Mouse (Mus musculus): ENCODE measurements at regions not wholly inside any gene's neighbourhood (a gene's known extent, or its start where the extent isn't known, plus 50 kb on each side); places are given as distances from the start of the nearest gene placed in this dataset.

DNA sequence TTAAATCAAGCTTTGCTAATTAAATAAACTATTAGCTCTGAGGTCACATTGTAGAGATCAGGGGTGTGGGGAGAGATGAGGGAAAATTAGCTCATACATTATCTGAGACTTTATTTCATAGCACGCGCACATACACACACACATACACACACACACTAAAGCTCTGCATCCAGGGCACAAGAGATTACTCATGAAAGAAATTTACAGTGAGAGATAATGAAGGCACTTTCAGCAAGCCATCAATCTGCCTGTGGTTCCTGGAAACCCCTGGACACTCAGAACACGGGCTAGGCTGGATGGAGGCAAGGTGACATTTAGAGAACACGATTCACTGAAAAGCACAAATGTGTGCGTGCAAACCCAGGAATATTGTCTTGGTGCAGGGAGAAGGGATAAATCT lies 60.2 kb downstream of the Scg2 start:
- Histone ChIP-seq H3K27me3 (replicated peaks) (no peaks in the 10 kb centered on the region), H3K27ac (no peak overlapping the region), H3K9me3 (no peaks in the 10 kb centered on the region), H3K9ac (no peak overlapping the region), H3K36me3 (no peaks in the 10 kb centered on the region), H3K4me3 (no peak overlapping the region), H3K4me1 (no peaks in the 10 kb centered on the region), H3K4me2 (replicated peaks) (no peak overlapping the region)
- peak; percentile 61 for ATAC-seq (ENCODE audit: low FRiP score, low read depth)
- WGBS: 70% methylated on average over 5 of the region's 5 CpGs

- Histone ChIP-seq H3K4me3 (no peak overlapping the region), H3K4me1 (no peaks in the 10 kb centered on the region), H3K9ac (no peak overlapping the region), H3K9me3 (no peaks in the 10 kb centered on the region), H3K36me3 (no peaks in the 10 kb centered on the region), H3K27me3 (replicated peaks) (no peaks in the 10 kb centered on the region), H3K4me2 (replicated peaks) (no peak overlapping the region), H3K27ac (no peak overlapping the region)
- ATAC-seq (ENCODE audit: low FRiP score, low read depth): no peak
- 59% methylated on average over 3 of the region's 3 CpGs for WGBS
These were observed 65.1 kb downstream of the Scg2 start for GRCm38 (mm10) chr1:79374811-79375210.

DNA sequence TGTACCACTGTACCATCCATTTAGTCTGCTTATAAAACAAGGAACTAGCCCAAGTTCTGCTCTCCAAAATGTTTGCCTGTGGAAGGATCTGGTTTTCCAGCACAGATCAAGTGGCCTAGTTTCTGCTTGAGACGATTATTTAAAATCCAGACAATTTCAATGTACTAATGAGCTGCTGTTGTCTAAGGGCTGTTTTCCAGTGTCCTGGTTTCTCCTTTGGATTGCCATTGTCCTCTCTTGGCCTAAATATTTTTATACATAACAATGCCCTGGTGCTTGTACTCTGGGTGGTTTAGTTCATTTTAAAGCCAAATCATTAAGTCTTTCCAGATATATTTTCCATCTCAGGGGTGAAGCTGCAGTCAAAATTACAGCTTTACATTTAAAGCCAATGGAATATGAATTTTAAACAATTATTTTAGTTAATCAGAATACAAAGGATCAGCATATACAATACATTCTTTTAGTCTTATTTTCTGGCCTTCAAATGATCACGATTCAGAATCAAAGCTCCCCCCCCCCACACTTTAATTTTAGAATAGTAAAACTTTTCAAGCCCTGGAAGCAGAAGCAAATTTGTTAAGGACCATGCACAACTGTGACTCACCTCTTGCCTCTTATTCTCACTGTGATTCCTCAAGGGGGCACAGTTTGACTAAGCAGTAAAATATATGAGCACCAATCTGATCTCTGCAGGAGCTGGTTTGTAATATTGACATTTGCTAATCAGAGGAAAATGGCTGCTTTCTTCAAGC lies 82.5 kb downstream of the Scg2 start:
- Histone ChIP-seq H3K4me2 (replicated peaks) (no peak overlapping the region), H3K4me3 (no peak overlapping the region), H3K36me3 (no peaks in the 10 kb centered on the region), H3K9ac (no peak overlapping the region), H3K27me3 (replicated peaks) (no peaks in the 10 kb centered on the region), H3K9me3 (no peaks in the 10 kb centered on the region), H3K27ac (no peak overlapping the region), H3K4me1 (no peaks in the 10 kb centered on the region)
- ATAC-seq (ENCODE audit: low FRiP score, low read depth): no peak
- WGBS: 95% methylated on average over 2 of the region's 2 CpGs

DNA sequence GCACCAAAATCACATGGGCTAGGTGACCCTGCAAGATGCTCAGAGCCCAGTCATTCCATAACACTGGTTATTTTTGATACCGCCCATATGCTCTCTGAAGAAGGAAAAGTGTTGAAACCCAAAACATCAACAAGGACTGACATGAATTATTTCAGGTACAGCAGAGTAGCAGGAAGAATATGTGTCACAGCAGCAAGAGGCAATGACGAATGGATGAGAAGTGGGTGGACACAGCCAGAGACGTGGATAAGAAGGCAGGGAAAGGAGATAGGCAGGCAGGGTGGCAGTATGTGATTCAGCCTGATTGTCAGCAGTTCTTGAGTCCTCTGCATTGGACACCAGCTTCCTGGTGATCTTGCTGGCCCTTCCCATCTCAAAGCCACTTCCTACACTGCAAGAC lies 93.4 kb downstream of the Scg2 start:
- H3K27ac ChIP-seq: no peak overlapping the region
- H3K9me3 ChIP-seq: no peaks in the 10 kb centered on the region
- 76% methylated on average over 3 of the region's 3 CpGs for WGBS
- no peak for ATAC-seq (ENCODE audit: low FRiP score, low read depth)
- no peaks in the 10 kb centered on the region for H3K36me3 ChIP-seq
- H3K27me3 ChIP-seq (replicated peaks): no peaks in the 10 kb centered on the region
- no peaks in the 10 kb centered on the region for H3K4me1 ChIP-seq
- H3K4me3 ChIP-seq: no peak overlapping the region
- H3K9ac ChIP-seq: no peak overlapping the region
- no peak overlapping the region for H3K4me2 ChIP-seq (replicated peaks)

GRCm38 (mm10) chr1:79335480-79336114 lies 104.3 kb downstream of the Scg2 start:
- no peak overlapping the region for H3K27ac ChIP-seq
- WGBS: 87% methylated on average over 7 of the region's 7 CpGs
- H3K4me2 ChIP-seq (replicated peaks): no peak overlapping the region
- no peaks in the 10 kb centered on the region for H3K27me3 ChIP-seq (replicated peaks)
- H3K4me1 ChIP-seq: no peaks in the 10 kb centered on the region
- no peaks in the 10 kb centered on the region for H3K9me3 ChIP-seq
- H3K4me3 ChIP-seq: no peak overlapping the region
- no peak overlapping the region for H3K9ac ChIP-seq
- no peak for ATAC-seq (ENCODE audit: low FRiP score, low read depth)
- H3K36me3 ChIP-seq: no peaks in the 10 kb centered on the region

DNA sequence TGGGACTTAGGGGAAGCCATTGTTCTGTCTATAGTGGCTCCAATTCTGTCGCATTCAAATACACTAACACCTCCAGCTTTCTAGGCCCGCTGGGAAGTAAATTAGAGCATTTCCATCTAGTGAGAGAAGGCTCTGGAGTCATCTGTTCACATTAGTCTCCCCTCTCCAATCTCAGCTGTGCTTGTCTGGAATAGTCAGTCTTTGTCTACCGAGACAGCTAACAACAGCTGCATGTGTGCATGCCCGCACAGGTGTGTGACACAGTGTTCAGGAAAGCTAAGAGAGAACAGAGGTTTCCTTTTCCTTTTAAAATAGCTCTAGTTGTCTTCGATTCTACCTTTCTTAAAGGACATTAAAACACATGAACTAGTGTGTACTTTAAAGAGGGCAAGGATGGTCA lies 122.7 kb downstream of the Scg2 start:
- WGBS: 76% methylated on average over 5 of the region's 5 CpGs

DNA sequence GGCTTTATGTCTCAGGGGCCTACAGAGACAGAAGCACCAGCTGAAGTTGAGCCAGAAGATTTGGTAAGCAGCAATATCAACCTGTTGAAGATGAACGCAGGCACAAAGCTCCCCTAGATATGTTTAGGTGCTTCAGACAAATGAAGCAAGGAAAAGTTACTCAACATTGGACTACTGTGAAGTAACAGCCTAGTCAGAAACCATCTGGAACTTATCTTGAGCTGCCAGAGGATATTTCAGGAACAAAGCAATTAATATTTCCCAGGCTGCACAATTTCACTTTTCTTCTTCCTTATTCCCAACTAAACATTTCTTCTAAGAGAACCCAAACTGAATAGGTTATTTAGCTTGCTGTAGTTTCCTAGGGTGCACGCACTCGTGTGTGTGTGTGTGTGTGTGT lies 125.1 kb downstream of the Scg2 start:
- WGBS: 85% methylated on average over 3 of the region's 3 CpGs

More for the DNA sequence above, 122.7 kb downstream of the Scg2 start:
- Histone ChIP-seq H3K4me2 (replicated peaks) (no peak overlapping the region), H3K9ac (no peak overlapping the region), H3K36me3 (no peaks in the 10 kb centered on the region), H3K4me1 (no peaks in the 10 kb centered on the region), H3K4me3 (no peak overlapping the region), H3K27ac (no peak overlapping the region), H3K27me3 (replicated peaks) (no peaks in the 10 kb centered on the region), H3K9me3 (no peaks in the 10 kb centered on the region)
- no peak for ATAC-seq (ENCODE audit: low FRiP score, low read depth)

GRCm38 (mm10) chr1:79312153-79312552 lies 127.8 kb downstream of the Scg2 start:
- Histone ChIP-seq H3K9me3 (no peaks in the 10 kb centered on the region), H3K27me3 (replicated peaks) (no peaks in the 10 kb centered on the region), H3K27ac (no peak overlapping the region), H3K4me1 (no peaks in the 10 kb centered on the region), H3K9ac (no peak overlapping the region), H3K36me3 (no peaks in the 10 kb centered on the region), H3K4me2 (replicated peaks) (no peak overlapping the region), H3K4me3 (no peak overlapping the region)
- no peak for ATAC-seq (ENCODE audit: low FRiP score, low read depth)
- 91% methylated on average over 5 of the region's 5 CpGs for WGBS

More for the DNA sequence above, 125.1 kb downstream of the Scg2 start:
- no peak overlapping the region for H3K9ac ChIP-seq
- H3K4me2 ChIP-seq (replicated peaks): no peak overlapping the region
- no peaks in the 10 kb centered on the region for H3K36me3 ChIP-seq
- H3K27me3 ChIP-seq (replicated peaks): no peaks in the 10 kb centered on the region
- no peaks in the 10 kb centered on the region for H3K4me1 ChIP-seq
- ATAC-seq (ENCODE audit: low FRiP score, low read depth): no peak
- H3K27ac ChIP-seq: no peak overlapping the region
- no peaks in the 10 kb centered on the region for H3K9me3 ChIP-seq
- no peak overlapping the region for H3K4me3 ChIP-seq

DNA sequence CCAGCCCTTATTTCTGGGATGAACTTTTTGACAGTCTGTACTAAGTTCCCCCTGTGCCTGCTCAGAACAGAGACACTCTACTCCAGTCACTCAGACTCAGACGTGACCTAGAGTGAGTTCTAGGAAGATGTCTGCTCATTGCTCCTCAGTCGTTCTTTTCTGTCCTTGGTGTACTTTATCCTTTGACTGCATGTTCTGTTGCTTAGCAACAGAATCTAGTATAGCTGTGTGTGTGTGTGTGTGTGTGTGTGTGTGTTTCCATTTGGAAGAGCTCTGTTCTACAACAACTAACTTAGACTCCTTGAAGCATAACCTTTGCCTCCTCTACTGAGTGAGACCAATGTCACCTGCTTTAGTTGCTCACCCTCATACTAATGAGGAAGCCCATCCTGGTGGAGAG lies 136.3 kb downstream of the Scg2 start:
- ATAC-seq (ENCODE audit: low FRiP score, low read depth): no peak
- 66% methylated on average over 2 of the region's 2 CpGs for whole genome bisulfite sequencing
- Histone ChIP-seq H3K4me3 (no peak overlapping the region), H3K4me2 (replicated peaks) (no peak overlapping the region), H3K4me1 (no peaks in the 10 kb centered on the region), H3K9ac (no peak overlapping the region), H3K9me3 (no peaks in the 10 kb centered on the region), H3K27ac (no peak overlapping the region), H3K36me3 (no peaks in the 10 kb centered on the region), H3K27me3 (replicated peaks) (no peaks in the 10 kb centered on the region)

GRCm38 (mm10) chr1:79299639-79300038 lies 140.3 kb downstream of the Scg2 start:
- no peaks in the 10 kb centered on the region for H3K9me3 ChIP-seq
- H3K27ac ChIP-seq: no peak overlapping the region
- H3K4me3 ChIP-seq: no peak overlapping the region
- no peaks in the 10 kb centered on the region for H3K4me1 ChIP-seq
- WGBS: 31% methylated on average over 2 of the region's 2 CpGs
- no peak for ATAC-seq (ENCODE audit: low FRiP score, low read depth)
- H3K27me3 ChIP-seq (replicated peaks): no peaks in the 10 kb centered on the region
- no peak overlapping the region for H3K9ac ChIP-seq
- no peaks in the 10 kb centered on the region for H3K36me3 ChIP-seq
- no peak overlapping the region for H3K4me2 ChIP-seq (replicated peaks)

DNA sequence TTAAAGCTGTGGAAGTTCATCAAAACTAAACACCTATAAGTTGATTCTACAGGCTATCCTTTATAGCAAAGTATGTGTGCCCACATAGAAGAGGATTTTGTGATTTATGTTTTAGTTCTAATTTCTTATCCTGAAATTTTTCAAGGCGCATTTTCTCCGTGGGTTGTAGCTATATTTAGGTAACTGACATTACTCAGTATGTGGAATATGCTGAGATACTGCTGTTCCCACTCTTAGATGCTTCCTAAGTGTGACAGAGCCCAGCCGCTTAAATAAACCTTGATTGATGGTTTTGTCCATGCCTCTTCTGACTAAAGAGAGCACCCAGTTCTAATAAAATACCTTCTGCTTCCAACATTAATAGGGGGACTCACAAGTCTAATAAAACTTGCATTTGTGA lies 180.2 kb downstream of the Scg2 start:
- no peak overlapping the region for H3K27ac ChIP-seq
- H3K4me1 ChIP-seq: no peaks in the 10 kb centered on the region
- 83% methylated on average over 3 of the region's 3 CpGs for WGBS
- ATAC-seq (ENCODE audit: low FRiP score, low read depth): no peak
- no peak overlapping the region for H3K4me3 ChIP-seq
- no peaks in the 10 kb centered on the region for H3K27me3 ChIP-seq (replicated peaks)
- no peak overlapping the region for H3K4me2 ChIP-seq (replicated peaks)
- no peak overlapping the region for H3K9ac ChIP-seq
- no peaks in the 10 kb centered on the region for H3K36me3 ChIP-seq
- H3K9me3 ChIP-seq: no peaks in the 10 kb centered on the region

DNA sequence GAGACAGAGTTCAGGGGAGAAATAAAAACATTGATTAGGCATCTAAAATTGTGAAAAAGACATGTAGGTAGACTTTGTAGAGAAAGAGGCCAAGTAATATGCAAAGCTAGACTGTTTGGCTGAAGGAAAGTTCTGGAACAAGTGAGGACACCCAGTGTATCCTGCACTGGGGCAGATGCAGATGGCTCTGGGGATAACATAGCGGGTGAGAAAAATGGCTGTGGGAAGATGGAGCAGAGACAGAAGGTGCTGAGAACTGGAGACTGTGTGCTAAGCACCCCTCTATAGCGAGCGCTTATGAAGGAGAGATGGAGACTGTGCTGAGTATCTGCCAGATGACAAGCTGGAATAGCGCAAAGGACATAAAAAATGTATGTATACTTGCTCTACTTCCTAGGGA lies 226.9 kb downstream of the Scg2 start:
- Histone ChIP-seq H3K4me3 (no peak overlapping the region), H3K27ac (no peak overlapping the region), H3K9ac (no peak overlapping the region), H3K4me1 (no peaks in the 10 kb centered on the region), H3K36me3 (no peaks in the 10 kb centered on the region), H3K4me2 (replicated peaks) (no peak overlapping the region), H3K9me3 (no peaks in the 10 kb centered on the region), H3K27me3 (replicated peaks) (no peaks in the 10 kb centered on the region)
- ATAC-seq (ENCODE audit: low FRiP score, low read depth): no peak
- 90% methylated on average over 4 of the region's 4 CpGs for WGBS

DNA sequence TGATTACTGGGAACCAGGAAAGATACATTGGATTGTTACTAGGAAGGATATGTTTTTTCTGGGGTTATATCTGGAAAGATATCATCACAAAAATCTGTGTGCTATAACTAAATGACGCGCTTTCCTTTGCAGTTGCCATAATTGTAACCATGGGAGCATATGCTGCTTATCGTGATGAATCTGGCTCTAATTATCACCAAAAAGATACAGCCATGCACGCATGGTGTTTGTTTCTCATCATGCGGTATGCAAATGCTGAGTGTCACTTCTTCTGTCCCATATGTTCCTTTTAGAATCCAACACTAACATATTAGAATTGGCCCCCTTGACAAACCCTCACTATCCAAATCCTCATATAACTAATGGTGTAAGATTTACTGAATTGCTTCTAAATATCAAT lies 227.4 kb downstream of the Scg2 start:
- Histone ChIP-seq H3K27ac (no peak overlapping the region), H3K4me2 (replicated peaks) (no peak overlapping the region), H3K9ac (no peak overlapping the region), H3K9me3 (no peaks in the 10 kb centered on the region), H3K27me3 (replicated peaks) (no peaks in the 10 kb centered on the region), H3K4me1 (no peaks in the 10 kb centered on the region), H3K36me3 (no peaks in the 10 kb centered on the region), H3K4me3 (no peak overlapping the region)
- 94% methylated on average over 5 of the region's 5 CpGs for WGBS
- ATAC-seq (ENCODE audit: low FRiP score, low read depth): no peak

Data from neural tube, embryonic 12.5 days (tissue).